Mouse (Mus musculus): ENCODE data around the gene Cbfa2t3. TPM values are rescaled to one million over a fixed set of nuclear protein-coding genes. Genes with fewer than 3 reads are reported as not detected.

Gene Cbfa2t3
- polyA plus RNA-seq, 1 experiment from 2014 or later, result 2.3 TPM

DNA sequence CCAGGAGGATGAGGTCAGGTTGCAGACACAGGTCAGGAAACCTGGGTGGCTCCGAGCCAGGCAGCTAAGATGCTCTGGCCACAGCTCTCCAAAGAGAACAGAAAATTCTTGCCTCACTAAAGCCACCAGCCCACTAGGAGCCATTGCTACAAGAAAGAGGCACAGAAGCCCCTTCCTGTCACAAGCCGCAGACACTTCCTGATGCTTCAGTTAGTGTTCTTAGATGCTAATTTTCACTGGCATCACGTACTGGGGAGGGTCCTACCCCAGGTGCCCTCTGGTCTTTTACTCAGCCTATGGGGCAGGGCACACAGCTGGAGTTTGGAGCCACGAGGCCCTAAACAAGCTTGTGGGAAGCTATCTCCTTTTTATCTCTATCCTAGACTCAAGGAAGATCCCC is 102.9 kb downstream of the Cbfa2t3 start:
- H3K4me3 ChIP-seq, result no peak overlapping the region
- H3K27me3 ChIP-seq (replicated peaks; ENCODE audit: low read depth, poor library complexity, severe bottlenecking), result no peaks in the 10 kb centered on the region
- peaks cover 43% of the 10 kb centered on the region for H3K4me1 ChIP-seq
- H3K27ac ChIP-seq (replicated peaks), result no peak overlapping the region
- no peaks in the 10 kb centered on the region for H3K36me3 ChIP-seq (replicated peaks)
- H3K9me3 ChIP-seq, result no peaks in the 10 kb centered on the region
- WGBS, result 53% methylated on average over 4 of the region's 4 CpGs
- no peak for DNase-seq (ENCODE audit: low spot score)

DNA sequence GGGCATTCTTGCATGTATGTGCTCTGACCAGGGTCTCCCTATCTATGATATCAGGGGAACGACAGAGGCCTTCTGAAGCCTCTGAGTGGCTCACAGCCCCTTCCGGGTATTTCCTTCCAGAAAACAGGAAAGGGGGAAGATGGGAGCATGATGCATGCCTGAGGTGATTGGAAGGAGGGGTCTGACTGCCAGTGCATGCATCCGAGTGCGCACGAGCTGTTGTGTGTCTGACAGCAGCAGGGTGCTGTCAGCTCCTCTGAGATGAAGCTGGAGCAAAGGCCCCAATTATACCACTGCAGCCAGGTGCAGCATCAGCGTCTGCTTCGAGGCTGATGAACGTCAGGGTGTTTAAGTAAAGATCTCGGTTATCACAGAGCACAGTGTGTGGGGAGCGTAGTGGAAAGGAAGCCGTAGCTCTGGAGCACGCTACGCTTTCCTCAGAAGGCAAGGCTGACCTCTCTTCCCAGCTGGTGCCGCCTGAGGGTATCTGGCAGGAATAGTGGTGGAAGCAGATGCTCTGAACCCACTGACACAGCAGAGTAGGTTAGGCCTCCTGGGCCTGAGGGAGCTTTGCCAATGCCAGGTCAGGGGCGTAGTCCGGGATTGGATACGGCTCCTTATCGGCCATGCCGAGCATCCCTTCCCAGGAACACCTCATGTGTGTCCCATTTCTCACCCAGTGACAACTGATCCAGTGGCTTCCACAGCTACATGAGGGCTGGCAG is 105.0 kb downstream of the Cbfa2t3 start:
- 79% methylated on average over 19 of the region's 19 CpGs for WGBS
- H3K9me3 ChIP-seq, result no peaks in the 10 kb centered on the region
- peaks cover 43% of the 10 kb centered on the region for H3K4me1 ChIP-seq
- no peak overlapping the region for H3K4me3 ChIP-seq
- DNase-seq (ENCODE audit: low spot score), result no peak
- peak overlapping the region; percentile 48; the same call in 1 of the 2 replicates for H3K27ac ChIP-seq (replicated peaks)
- H3K36me3 ChIP-seq (replicated peaks), result no peaks in the 10 kb centered on the region
- no peaks in the 10 kb centered on the region for H3K27me3 ChIP-seq (replicated peaks; ENCODE audit: low read depth, poor library complexity, severe bottlenecking)

DNA sequence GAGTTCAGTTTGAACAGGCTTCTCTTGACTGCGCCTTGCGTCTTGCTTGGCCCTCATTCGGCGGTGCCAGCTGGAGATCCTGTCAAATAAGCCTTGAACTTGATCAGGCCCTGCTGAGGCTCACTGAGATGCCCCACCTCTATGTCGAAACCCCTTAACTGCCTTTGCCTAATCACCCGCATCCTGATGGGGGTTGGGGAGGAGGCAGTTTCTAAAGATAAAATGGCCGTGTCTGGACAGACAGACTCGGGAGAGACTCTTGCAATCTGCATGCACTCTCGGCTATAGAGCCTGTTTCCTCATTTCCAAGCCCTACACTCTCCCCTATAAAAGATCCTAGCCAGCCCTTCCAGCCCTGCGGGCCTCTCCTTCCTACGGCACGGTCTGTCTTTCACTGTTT is 105.7 kb downstream of the Cbfa2t3 start:
- 70% methylated on average over 12 of the region's 12 CpGs for WGBS
- no peaks in the 10 kb centered on the region for H3K27me3 ChIP-seq (replicated peaks; ENCODE audit: low read depth, poor library complexity, severe bottlenecking)
- 0 out of 2 replicates have a peak overlapping the region, but pooled peaks have one; percentile 48 for H3K27ac ChIP-seq (replicated peaks)
- no peaks in the 10 kb centered on the region for H3K9me3 ChIP-seq
- no peaks in the 10 kb centered on the region for H3K36me3 ChIP-seq (replicated peaks)
- H3K4me1 ChIP-seq, result peaks cover 43% of the 10 kb centered on the region
- no peak overlapping the region for H3K4me3 ChIP-seq
- DNase-seq (ENCODE audit: low spot score), result no peak

DNA sequence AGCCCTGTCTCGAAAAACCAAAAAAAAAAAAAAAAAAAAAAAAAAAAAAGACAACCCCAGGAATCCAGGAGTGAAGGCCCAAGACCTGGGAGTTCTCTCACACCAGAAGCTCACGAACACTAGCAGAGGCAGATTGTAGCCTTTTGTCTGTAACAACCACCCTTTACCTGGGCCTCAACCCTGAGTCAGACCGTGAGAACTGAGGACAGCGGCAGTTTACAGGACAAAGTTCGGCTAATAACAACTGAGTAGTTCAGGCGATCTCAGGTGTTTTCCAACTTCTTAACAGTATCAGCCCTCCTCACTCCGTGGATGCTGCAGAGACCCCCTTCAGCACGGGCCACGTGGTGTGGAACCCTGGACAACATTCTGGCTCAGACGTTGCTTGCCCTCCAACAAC is 112.2 kb downstream of the Cbfa2t3 start:
- Histone ChIP-seq H3K4me1 (peaks cover 18% of the 10 kb centered on the region), H3K9me3 (no peaks in the 10 kb centered on the region), H3K36me3 (replicated peaks) (no peaks in the 10 kb centered on the region), H3K27ac (replicated peaks) (no peak overlapping the region), H3K4me3 (no peak overlapping the region), H3K27me3 (replicated peaks; ENCODE audit: low read depth, poor library complexity, severe bottlenecking) (no peaks in the 10 kb centered on the region)
- WGBS, result 86% methylated on average over 10 of the region's 10 CpGs
- DNase-seq (ENCODE audit: low spot score), result no peak

DNA sequence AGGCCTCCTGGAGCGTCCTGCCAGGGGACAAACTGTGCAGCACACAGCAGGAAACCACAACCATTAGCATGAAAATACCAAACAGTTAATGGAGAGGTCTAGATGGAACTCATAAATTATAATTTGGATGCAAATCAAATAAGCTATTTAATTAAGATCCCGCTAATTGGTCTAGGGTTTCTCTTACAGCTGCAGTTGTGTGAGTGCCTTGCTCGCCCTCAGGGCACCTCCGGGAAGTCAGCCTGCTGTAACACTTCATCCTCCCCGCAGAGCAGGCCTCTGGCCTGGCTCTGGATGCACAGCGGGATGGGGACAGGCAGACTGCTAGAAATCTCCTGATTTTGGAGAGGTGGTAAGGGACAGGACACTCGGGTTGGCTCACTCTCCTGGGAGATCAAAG is 112.7 kb downstream of the Cbfa2t3 start:
- DNase-seq (ENCODE audit: low spot score), result no peak
- H3K4me1 ChIP-seq, result peaks cover 21% of the 10 kb centered on the region
- H3K27me3 ChIP-seq (replicated peaks; ENCODE audit: low read depth, poor library complexity, severe bottlenecking), result no peaks in the 10 kb centered on the region
- H3K4me3 ChIP-seq, result no peak overlapping the region
- no peak overlapping the region for H3K27ac ChIP-seq (replicated peaks)
- no peaks in the 10 kb centered on the region for H3K9me3 ChIP-seq
- WGBS, result 56% methylated on average over 7 of the region's 7 CpGs
- H3K36me3 ChIP-seq (replicated peaks), result no peaks in the 10 kb centered on the region

DNA sequence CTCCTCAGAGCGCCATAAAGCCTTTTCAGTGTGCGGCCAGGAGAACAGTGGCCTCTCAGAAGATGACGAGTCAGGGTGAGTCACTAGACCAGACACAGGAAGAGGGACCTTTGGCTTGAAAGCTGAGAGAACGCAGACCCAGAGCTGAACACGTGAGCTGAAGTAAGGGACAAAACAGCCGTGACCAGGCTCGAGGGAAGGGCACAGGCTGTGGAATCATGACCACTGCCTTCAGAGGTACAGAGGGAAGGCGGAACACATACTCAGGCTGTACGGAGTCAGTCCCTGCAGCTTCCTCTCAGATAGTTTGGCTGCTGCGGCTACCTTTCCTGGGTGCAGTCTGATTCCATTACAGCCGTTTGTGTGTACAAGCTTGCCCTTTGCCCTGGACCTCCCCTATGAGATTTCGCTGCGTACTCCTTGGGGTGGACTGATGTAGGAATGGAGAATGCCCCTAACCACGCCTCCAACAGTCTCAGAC is 113.5 kb downstream of the Cbfa2t3 start:
- no peak for DNase-seq (ENCODE audit: low spot score)
- Histone ChIP-seq H3K4me1 (peaks cover 28% of the 10 kb centered on the region), H3K4me3 (no peak overlapping the region), H3K27me3 (replicated peaks; ENCODE audit: low read depth, poor library complexity, severe bottlenecking) (no peaks in the 10 kb centered on the region), H3K27ac (replicated peaks) (no peak overlapping the region; the same call in 1 of the 2 replicates), H3K36me3 (replicated peaks) (no peaks in the 10 kb centered on the region), H3K9me3 (no peaks in the 10 kb centered on the region)
- 58% methylated on average over 14 of the region's 14 CpGs for WGBS

DNA sequence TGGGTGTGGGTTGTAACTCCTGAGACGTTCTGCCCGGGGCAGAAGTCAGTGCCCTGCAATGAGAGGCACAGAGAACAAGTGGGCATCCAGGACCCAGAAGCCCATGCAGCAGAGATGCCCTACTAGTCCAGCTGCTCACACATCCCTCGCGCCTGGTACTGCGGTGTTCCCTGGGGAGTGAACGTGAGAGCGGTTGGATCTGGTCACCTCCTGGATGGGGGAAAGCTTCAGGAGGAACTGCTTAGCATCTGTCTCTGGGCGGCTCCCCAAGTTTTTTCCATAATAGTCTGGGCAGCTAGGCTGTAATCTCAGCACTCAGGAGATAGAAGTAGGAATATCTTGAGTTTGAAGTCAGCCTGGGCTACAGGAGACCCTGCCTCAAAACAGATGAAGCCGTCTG is 113.9 kb downstream of the Cbfa2t3 start:
- no peak for DNase-seq (ENCODE audit: low spot score)
- H3K9me3 ChIP-seq, result no peaks in the 10 kb centered on the region
- no peak overlapping the region for H3K27ac ChIP-seq (replicated peaks)
- no peaks in the 10 kb centered on the region for H3K27me3 ChIP-seq (replicated peaks; ENCODE audit: low read depth, poor library complexity, severe bottlenecking)
- peaks cover 33% of the 10 kb centered on the region for H3K4me1 ChIP-seq
- H3K4me3 ChIP-seq, result no peak overlapping the region
- 85% methylated on average over 9 of the region's 9 CpGs for WGBS
- H3K36me3 ChIP-seq (replicated peaks), result no peaks in the 10 kb centered on the region

DNA sequence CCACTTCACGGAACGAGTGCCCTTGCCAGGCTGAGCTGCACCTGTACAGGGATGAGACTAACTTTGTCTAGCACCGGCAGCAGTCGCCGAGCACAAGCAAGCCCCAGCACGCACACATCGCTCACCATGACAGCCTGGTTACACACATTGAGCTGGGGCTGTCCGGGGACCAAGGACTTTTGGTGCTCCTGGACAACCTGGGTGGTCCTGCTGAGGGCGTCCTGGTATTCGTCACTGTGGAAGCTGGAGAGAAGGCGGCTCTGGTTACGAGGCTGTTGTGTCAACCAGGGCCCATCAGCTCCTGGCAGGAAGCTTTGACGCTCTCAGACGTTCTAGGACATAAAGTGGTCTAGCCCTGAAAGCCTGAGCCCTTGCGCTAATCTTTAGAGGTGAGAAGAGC is 118.0 kb downstream of the Cbfa2t3 start:
- H3K9me3 ChIP-seq, result no peaks in the 10 kb centered on the region
- H3K36me3 ChIP-seq (replicated peaks), result no peaks in the 10 kb centered on the region
- H3K27me3 ChIP-seq (replicated peaks; ENCODE audit: low read depth, poor library complexity, severe bottlenecking), result no peaks in the 10 kb centered on the region
- H3K27ac ChIP-seq (replicated peaks), result peak overlapping the region; percentile 54
- WGBS, result 72% methylated on average over 15 of the region's 15 CpGs
- peak; percentile 70 for DNase-seq (ENCODE audit: low spot score)
- 0 out of 2 replicates have a peak overlapping the region, but pooled peaks have one; percentile 4 for H3K4me3 ChIP-seq
- peaks cover 58% of the 10 kb centered on the region for H3K4me1 ChIP-seq

DNA sequence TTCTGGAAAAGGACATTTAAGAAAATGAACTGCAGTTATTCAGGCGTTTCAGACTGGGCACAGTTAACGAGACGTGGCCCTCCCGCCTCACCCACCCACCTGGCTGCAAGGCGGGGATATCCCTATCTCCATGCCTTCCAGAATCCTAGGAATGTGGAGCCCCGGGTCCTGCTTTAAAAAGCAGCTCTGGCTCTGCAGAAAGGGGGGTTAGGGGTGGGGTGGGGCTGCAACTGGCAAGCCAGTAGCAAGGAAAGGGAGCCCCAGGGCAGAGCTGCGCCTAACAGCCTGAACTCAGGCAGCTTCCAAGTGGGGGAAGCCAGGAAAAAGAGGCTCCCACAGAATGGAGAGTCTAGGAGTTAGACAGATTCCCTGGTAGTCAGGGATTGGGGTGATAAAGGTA is 119.7 kb downstream of the Cbfa2t3 start:
- H3K27me3 ChIP-seq (replicated peaks; ENCODE audit: low read depth, poor library complexity, severe bottlenecking), result no peaks in the 10 kb centered on the region
- H3K4me3 ChIP-seq, result peak overlapping the region; percentile 11; the same call in 1 of the 2 replicates
- no peaks in the 10 kb centered on the region for H3K9me3 ChIP-seq
- WGBS, result 22% methylated on average over 7 of the region's 7 CpGs
- peaks cover 67% of the 10 kb centered on the region for H3K4me1 ChIP-seq
- H3K36me3 ChIP-seq (replicated peaks), result peaks cover 12% of the 10 kb centered on the region
- H3K27ac ChIP-seq (replicated peaks), result peak overlapping the region; percentile 71
- DNase-seq (ENCODE audit: low spot score), result peak; percentile 59

DNA sequence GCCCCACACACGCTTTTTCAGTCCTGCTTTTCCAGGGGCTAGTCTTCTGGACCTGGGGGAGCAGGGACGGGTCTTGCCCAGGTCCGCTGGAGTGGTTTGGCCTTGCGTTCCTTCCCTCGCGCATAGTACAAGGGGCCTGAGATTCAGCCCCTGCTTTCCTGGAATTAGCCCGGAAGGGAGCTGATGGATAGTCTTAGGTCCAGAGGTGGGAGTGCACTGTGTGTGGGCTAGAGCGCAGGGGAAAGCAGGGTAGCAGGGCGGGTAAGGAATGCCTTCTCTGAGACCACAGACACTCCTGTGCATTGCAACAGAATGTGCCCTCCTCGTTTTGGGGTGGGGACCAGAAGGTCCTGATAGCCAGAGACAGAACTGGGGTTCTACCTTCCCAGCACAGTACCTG is 121.8 kb downstream of the Cbfa2t3 start:
- Histone ChIP-seq H3K4me1 (peaks cover 84% of the 10 kb centered on the region), H3K4me3 (peak overlapping the region; percentile 72), H3K27me3 (replicated peaks; ENCODE audit: low read depth, poor library complexity, severe bottlenecking) (no peaks in the 10 kb centered on the region), H3K27ac (replicated peaks) (peak overlapping the region; percentile 90), H3K9me3 (no peaks in the 10 kb centered on the region), H3K36me3 (replicated peaks) (peaks cover 33% of the 10 kb centered on the region)
- 44% methylated on average over 10 of the region's 10 CpGs for WGBS
- no peak for DNase-seq (ENCODE audit: low spot score)

DNA sequence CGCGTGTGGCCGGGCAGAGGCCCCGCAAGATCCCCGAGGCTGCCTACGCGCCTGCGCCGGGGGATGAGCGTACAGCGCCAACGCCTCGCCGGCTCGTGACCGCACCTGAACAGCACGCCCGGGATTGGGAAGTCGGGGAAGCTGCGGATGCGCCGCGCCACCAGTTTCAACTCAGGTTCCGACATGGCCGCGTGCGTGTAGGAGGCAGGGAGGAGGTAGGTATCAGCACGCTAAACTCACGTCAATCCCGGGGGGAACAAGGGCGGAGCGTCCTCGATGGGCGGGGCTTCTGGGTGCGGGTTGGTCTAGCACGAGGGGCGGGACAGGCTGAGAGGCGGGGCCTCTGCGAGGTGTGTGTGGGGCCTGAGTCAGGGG is 122.3 kb downstream of the Cbfa2t3 start, which contains the start of gene Aprt:
Aprt (minus strand) TSS at position 262 of the 375 bp plus-strand sequence.
- H3K9me3 ChIP-seq, result no peaks in the 10 kb centered on the region
- peaks cover 84% of the 10 kb centered on the region for H3K4me1 ChIP-seq
- H3K27me3 ChIP-seq (replicated peaks; ENCODE audit: low read depth, poor library complexity, severe bottlenecking), result no peaks in the 10 kb centered on the region
- DNase-seq (ENCODE audit: low spot score), result peak; percentile 96
- peak within 1 kb of the TSS; percentile 72 for H3K4me3 ChIP-seq
- peaks cover 38% of the 10 kb centered on the region for H3K36me3 ChIP-seq (replicated peaks)
- under 1% methylated on average over 39 of the region's 39 CpGs for WGBS
- H3K27ac ChIP-seq (replicated peaks), result peak within 1 kb of the TSS; percentile 90

DNA sequence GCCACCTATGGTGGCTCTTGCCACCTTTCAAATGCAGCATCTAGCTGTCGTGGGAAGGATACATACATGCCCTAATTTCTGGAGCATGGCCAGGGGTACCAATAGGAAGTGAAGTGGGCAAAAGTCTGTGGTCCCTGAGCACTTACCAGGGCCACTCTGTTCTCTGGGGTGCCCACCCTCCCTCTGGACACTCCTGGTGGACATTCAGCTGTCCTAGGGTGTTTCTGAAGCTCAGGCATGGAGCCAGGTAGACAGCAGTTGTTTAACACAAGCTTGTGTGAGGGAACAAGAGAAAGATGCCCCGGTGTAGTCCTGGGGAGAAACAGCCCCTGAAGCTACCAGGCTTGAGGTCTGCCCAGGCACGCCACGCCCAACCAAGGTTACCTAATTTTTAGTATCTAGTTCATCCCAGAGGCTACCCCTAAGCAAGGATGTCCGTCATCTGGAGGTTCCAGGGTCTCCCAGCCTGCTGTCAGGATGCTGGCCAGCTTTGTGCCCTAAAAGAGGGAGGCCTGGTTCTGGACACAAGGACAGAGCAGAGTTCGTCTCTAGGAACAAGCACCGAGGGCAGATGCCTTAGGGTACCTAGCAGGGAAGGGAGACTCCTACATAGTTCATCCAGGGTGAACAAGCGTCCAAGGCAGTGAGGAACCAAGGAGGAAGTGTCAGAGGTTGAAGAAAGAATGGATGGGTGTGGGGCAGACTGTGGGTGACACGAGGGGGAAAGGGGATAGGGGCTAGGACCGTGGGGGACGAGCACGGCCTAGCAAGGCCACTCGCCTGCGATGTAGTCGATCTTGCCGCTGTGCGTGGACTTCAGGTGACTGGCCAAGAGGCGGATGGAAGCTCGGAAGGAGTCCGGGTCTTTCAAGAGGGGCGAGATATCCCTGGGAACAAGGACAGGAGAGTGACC is 122.9 kb downstream of the Cbfa2t3 start:
- 18% methylated on average over 21 of the region's 21 CpGs for WGBS
- DNase-seq (ENCODE audit: low spot score), result peak; percentile 34
- Histone ChIP-seq H3K27ac (replicated peaks) (peak overlapping the region; percentile 90), H3K9me3 (no peaks in the 10 kb centered on the region), H3K4me3 (peak overlapping the region; percentile 72), H3K27me3 (replicated peaks; ENCODE audit: low read depth, poor library complexity, severe bottlenecking) (no peaks in the 10 kb centered on the region), H3K36me3 (replicated peaks) (peaks cover 44% of the 10 kb centered on the region), H3K4me1 (peaks cover 80% of the 10 kb centered on the region)
